ENCODE assay signal across 37 mouse cellular contexts in genomic region chr5:113281557-113281956, GRCm38 (mm10). TPM values are rescaled to one million over a fixed set of nuclear protein-coding genes. Genes with fewer than 3 reads are reported as not detected.
"Had no signal": no experiment of that assay in that cellular context is flagged by ENCODE, and none has a peak within 500 bp of the region (broad histone marks: within the 10 kb centered on the region; RNA-seq: fewer than 3 reads in every experiment).

No protein-coding gene starts in this region.

- H3K9ac ChIP-seq: limb, embryonic 12.5 days; limb, embryonic 13.5 days; limb, embryonic 15.5 days; liver, embryonic 12.5 days; liver, embryonic 13.5 days; liver, embryonic 14.5 days; liver, embryonic 15.5 days; liver, postnatal 0 days; lung, embryonic 14.5 days; lung, embryonic 15.5 days; midbrain, embryonic 12.5 days; midbrain, embryonic 13.5 days; midbrain, embryonic 15.5 days; neural tube, embryonic 12.5 days; neural tube, embryonic 13.5 days had no signal

- H3K36me3 ChIP-seq: limb, embryonic 12.5 days; limb, embryonic 13.5 days; limb, embryonic 15.5 days; liver, embryonic 12.5 days; liver, embryonic 13.5 days; liver, embryonic 15.5 days; lung, embryonic 15.5 days had no signal

- ATAC-seq: liver, embryonic 12.5 days; midbrain, embryonic 15.5 days; midbrain, embryonic 16.5 days had no signal

- H3K4me3 ChIP-seq: limb, embryonic 10.5 days; limb, embryonic 12.5 days; limb, embryonic 13.5 days; limb, embryonic 15.5 days; liver, embryonic 12.5 days; liver, embryonic 13.5 days; liver, embryonic 15.5 days; lung, embryonic 15.5 days; megakaryocyte, embryonic 14.5 days; midbrain, embryonic 10.5 days; midbrain, embryonic 12.5 days; midbrain, embryonic 13.5 days; midbrain, embryonic 15.5 days; myocyte; neural tube, embryonic 12.5 days; neural tube, embryonic 13.5 days had no signal

- H3K27ac ChIP-seq: limb, embryonic 12.5 days; limb, embryonic 13.5 days; limb, embryonic 15.5 days; liver, embryonic 12.5 days; liver, embryonic 13.5 days; liver, embryonic 14.5 days; liver, embryonic 15.5 days; lung, embryonic 15.5 days; macrophage; midbrain, embryonic 13.5 days; midbrain, embryonic 15.5 days; neural tube, embryonic 12.5 days; neural tube, embryonic 13.5 days had no signal

- DNase-seq: left cerebral cortex, postnatal 4 days; liver; liver, embryonic 13.5 days; liver, postnatal 0 days; lung, adult 2 months; lung, embryonic 14.5 days; lung, postnatal 10 days; lung, postnatal 14 days; lung, postnatal 36 days; lung, postnatal 4 days; midbrain, embryonic 14.5 days had no signal

- H3K9me3 ChIP-seq: limb, embryonic 10.5 days; limb, embryonic 12.5 days; limb, embryonic 13.5 days; limb, embryonic 15.5 days; liver, embryonic 12.5 days; liver, embryonic 13.5 days; liver, embryonic 15.5 days; lung, embryonic 15.5 days; megakaryocyte, embryonic 14.5 days; midbrain, embryonic 10.5 days; midbrain, embryonic 12.5 days; midbrain, embryonic 13.5 days; midbrain, embryonic 15.5 days; neural tube, embryonic 12.5 days; neural tube, embryonic 13.5 days had no signal

- H3K27me3 ChIP-seq: lung, embryonic 15.5 days; midbrain, embryonic 15.5 days had no signal

- H3K4me1 ChIP-seq: limb, embryonic 12.5 days; limb, embryonic 15.5 days; liver, embryonic 12.5 days; liver, embryonic 13.5 days; liver, embryonic 15.5 days; lung, embryonic 15.5 days; midbrain, embryonic 15.5 days; neural tube, embryonic 12.5 days; neural tube, embryonic 13.5 days had no signal

- H3K4me2 ChIP-seq: limb, embryonic 12.5 days; limb, embryonic 13.5 days; limb, embryonic 15.5 days; liver, embryonic 11.5 days; liver, embryonic 12.5 days; liver, embryonic 13.5 days; liver, embryonic 15.5 days; lung, embryonic 14.5 days; lung, embryonic 15.5 days; midbrain, embryonic 11.5 days; midbrain, embryonic 12.5 days; midbrain, embryonic 13.5 days; midbrain, embryonic 15.5 days; neural tube, embryonic 12.5 days; neural tube, embryonic 13.5 days had no signal

RNA-seq across cellular contexts. Expression of gene Sgsm1, which starts 29.0 kb away (rescaled TPM):
- polyA plus RNA-seq: macrophage had no signal

RNA-seq across cellular contexts. Expression of gene Tmem211, which starts 54.8 kb away (rescaled TPM):
- polyA plus RNA-seq: limb, embryonic 10.5 days; limb, embryonic 11.5 days; limb, embryonic 12.5 days; limb, embryonic 13.5 days; liver, adult 2 months; liver, embryonic 11.5 days; liver, embryonic 12.5 days; liver, embryonic 13.5 days; liver, embryonic 14.5 days; liver, embryonic 15.5 days; liver, embryonic 16.5 days; liver, postnatal 0 days; lung, embryonic 14.5 days; lung, embryonic 15.5 days; lung, embryonic 16.5 days; macrophage; midbrain, embryonic 10.5 days; midbrain, embryonic 13.5 days; midbrain, embryonic 14.5 days; midbrain, embryonic 16.5 days; midbrain, postnatal 0 days; myocyte; neural tube, embryonic 11.5 days; neural tube, embryonic 12.5 days had no signal
